In genomic region chr1:164461726-164462125, GRCm38 (mm10) we compare ENCODE assay signal across 8 mouse cellular contexts. TPM values are rescaled to one million over a fixed set of nuclear protein-coding genes. Genes with fewer than 3 reads are reported as not detected.
A peak's percentile ranks its signal among the peaks of the same experiment; 100 is the strongest.
DNase-seq lines count a peak whose midpoint lies in the region; ATAC-seq and TF ChIP-seq lines count a peak whose summit lies in the region.
"Had no signal": no experiment of that assay in that cellular context is flagged by ENCODE, and none has a peak within 500 bp of the region (broad histone marks: within the 10 kb centered on the region; RNA-seq: fewer than 3 reads in every experiment).

No protein-coding gene starts in this region.

- no peak for TF ChIP-seq CTCF in gastrocnemius, adult 2 months (IDR thresholded peaks at IDR 0.05)
- TF ChIP-seq CTCF in olfactory bulb, adult 2 months (IDR thresholded peaks at IDR 0.05; ENCODE audit: insufficient read depth, low read depth, low read length) = no peak

- H3K9me3 ChIP-seq in intestine, embryonic 14.5 days (ENCODE audit: control insufficient read depth, low read length) = no peaks in the 10 kb centered on the region
- H3K9me3 ChIP-seq: lung, embryonic 15.5 days had no signal

- intact Hi-C loops in gastrocnemius, adult 2 months (cut with DNase I) = loop anchor here (10.0 kb wide), 1 partner anchor 223 kb away; no protein-coding TSS in a partner anchor

- no peaks in the 10 kb centered on the region for H3K36me3 ChIP-seq in intestine, embryonic 14.5 days (ENCODE audit: control insufficient read depth, insufficient read depth, low read length)
- H3K36me3 ChIP-seq: lung, embryonic 15.5 days had no signal

- WGBS in intestine, embryonic 14.5 days = 34% methylated on average over 10 of the region's 10 CpGs
- WGBS in olfactory bulb, adult 2 months = 6% methylated on average over 10 of the region's 10 CpGs

- no peak for ATAC-seq in intestine, embryonic 14.5 days (replicated peaks; ENCODE audit: low FRiP score, low TSS enrichment, low read depth)

- no peak overlapping the region for H3K9ac ChIP-seq in intestine, embryonic 14.5 days (ENCODE audit: low read length)
- H3K9ac ChIP-seq: lung, embryonic 15.5 days had no signal

- H3K4me3 ChIP-seq in gastrocnemius, adult 2 months = peak overlapping the region; percentile 59
- no peak overlapping the region for H3K4me3 ChIP-seq in intestine, embryonic 14.5 days (ENCODE audit: low read depth, low read length)
- peak overlapping the region; percentile 40 for H3K4me3 ChIP-seq in olfactory bulb, adult 2 months (ENCODE audit: insufficient read depth, low read depth, low read length)
- H3K4me3 ChIP-seq: lung, embryonic 15.5 days had no signal

- H3K4me1 ChIP-seq in intestine, embryonic 14.5 days (replicated peaks; ENCODE audit: control insufficient read depth, insufficient read depth, low read length) = no peaks in the 10 kb centered on the region
- H3K4me1 ChIP-seq in olfactory bulb, adult 2 months (ENCODE audit: control insufficient read depth, insufficient read depth, low read length) = peaks cover 26% of the 10 kb centered on the region

- 0 out of 2 replicates have a peak overlapping the region, but pooled peaks have one; percentile 11 for H3K4me2 ChIP-seq in intestine, embryonic 14.5 days (ENCODE audit: low read length)

- peak; percentile 84 for DNase-seq in Muller cell, postnatal 12 days (ENCODE audit: inconsistent ontology term)
- DNase-seq in adrenal gland, postnatal 36 days = peak; percentile 65 to 75
- DNase-seq in gastrocnemius, adult 2 months = peak; percentile 72
- no peak for DNase-seq in intestine, embryonic 14.5 days (ENCODE audit: low spot score)
- peak; percentile 74 to 93 for DNase-seq in left cerebral cortex, adult 8-10 months (ENCODE audit: low spot score in 2 of 2)
- DNase-seq in thymus, postnatal 10 days (ENCODE audit: low spot score in 2 of 2) = no peak

- peak overlapping the region; percentile 75 for H3K27ac ChIP-seq in gastrocnemius, adult 2 months
- H3K27ac ChIP-seq in intestine, embryonic 14.5 days (ENCODE audit: low read depth) = no peak overlapping the region
- H3K27ac ChIP-seq in olfactory bulb, adult 2 months (ENCODE audit: insufficient read depth, low read depth, low read length) = peak overlapping the region; percentile 97

- TF ChIP-seq POLR2A in olfactory bulb, adult 2 months (IDR thresholded peaks at IDR 0.05; ENCODE audit: insufficient read depth, low read depth, low read length) = peak; percentile 76; the same call in 1 of the 2 replicates

- peaks cover 15% of the 10 kb centered on the region for H3K27me3 ChIP-seq in intestine, embryonic 14.5 days (replicated peaks; ENCODE audit: control insufficient read depth, insufficient read depth, low read length)

RNA-seq across cellular contexts. Expression of gene Atp1b1, which starts 3.6 kb away (rescaled TPM):
- 10 to 100 TPM; 47.1 to 67.0 TPM for total RNA-seq in adrenal gland, postnatal 36 days (2021)
- total RNA-seq in gastrocnemius, adult 2 months (2021) = 100 to 1,000 TPM; 115 to 262 TPM
- 89.7 and 101 TPM in 2 replicates for polyA plus RNA-seq in intestine, embryonic 14.5 days (2014; fragmentation: Nextera tagmentation; extraction: Ambion mirVana)
- total RNA-seq in left cerebral cortex, adult 8-10 months (2022) = 1,000 to 10,000 TPM; 1,623 to 1,744 (median 1,693) TPM
- polyA plus RNA-seq in olfactory bulb, adult 2 months (2012; ENCODE audit: insufficient read depth, insufficient read length, low replicate concordance, missing spikeins) = 868 and 1,072 TPM in 2 replicates

Comparison
In these comparisons a context has a peak if more than half of its experiments do, and no peak if none do; other contexts are left out.
1. DNase-seq: peak in Muller cell, postnatal 12 days (single experiment), adrenal gland, postnatal 36 days (2 of 2), gastrocnemius, adult 2 months (single experiment) and left cerebral cortex, adult 8-10 months (2 of 2); none in intestine, embryonic 14.5 days (single experiment) and thymus, postnatal 10 days (0 of 2).
2. RNA of gene Atp1b1, which starts 3.6 kb away (total RNA-seq): 1,623 to 1,744 TPM in left cerebral cortex, adult 8-10 months; 115 to 262 TPM in gastrocnemius, adult 2 months and 47.1 to 67.0 TPM in adrenal gland, postnatal 36 days; every median in the first group is over 4 times any median in the second.